Mouse (Mus musculus): ENCODE results near the gene Pcdh8. TPM values are rescaled to one million over a fixed set of nuclear protein-coding genes. Genes with fewer than 3 reads are reported as not detected.

Pcdh8 gene
- polyA plus RNA-seq, 1 experiment from 2014 or later = 1.8 TPM

GRCm38 (mm10) chr14:79738441-79738840 is 32.7 kb downstream of the Pcdh8 start:
- no peak for ATAC-seq (replicated peaks; ENCODE audit: low FRiP score)
- Histone ChIP-seq H3K27ac (no peak overlapping the region), H3K9me3 (replicated peaks) (no peaks in the 10 kb centered on the region), H3K4me2 (no peak overlapping the region), H3K36me3 (no peaks in the 10 kb centered on the region), H3K4me1 (peaks cover 7% of the 10 kb centered on the region; the same call in 1 of the 2 replicates), H3K4me3 (replicated peaks) (no peak overlapping the region), H3K27me3 (no peaks in the 10 kb centered on the region), H3K9ac (no peak overlapping the region)
- WGBS = 68% methylated on average over 9 of the region's 9 CpGs

GRCm38 (mm10) chr14:79737642-79738379 is 33.3 kb downstream of the Pcdh8 start:
- 57% methylated on average over 9 of the region's 9 CpGs for WGBS
- H3K27me3 ChIP-seq = no peaks in the 10 kb centered on the region

GRCm38 (mm10) chr14:79736781-79737180 is 34.3 kb downstream of the Pcdh8 start:
- ATAC-seq (replicated peaks; ENCODE audit: low FRiP score) = no peak
- Histone ChIP-seq H3K27ac (no peak overlapping the region), H3K4me3 (replicated peaks) (no peak overlapping the region), H3K9me3 (replicated peaks) (no peaks in the 10 kb centered on the region), H3K9ac (no peak overlapping the region), H3K4me1 (peaks cover 7% of the 10 kb centered on the region; the same call in 1 of the 2 replicates), H3K36me3 (no peaks in the 10 kb centered on the region), H3K27me3 (no peaks in the 10 kb centered on the region), H3K4me2 (no peak overlapping the region)
- WGBS = 50% methylated on average over 6 of the region's 6 CpGs

More at GRCm38 (mm10) chr14:79737642-79738379, 33.3 kb downstream of the Pcdh8 start:
- Histone ChIP-seq H3K9me3 (replicated peaks) (no peaks in the 10 kb centered on the region), H3K36me3 (no peaks in the 10 kb centered on the region), H3K4me3 (replicated peaks) (no peak overlapping the region), H3K27ac (no peak overlapping the region), H3K9ac (no peak overlapping the region), H3K4me1 (peaks cover 7% of the 10 kb centered on the region; the same call in 1 of the 2 replicates), H3K4me2 (no peak overlapping the region)
- ATAC-seq (replicated peaks; ENCODE audit: low FRiP score) = no peak

- Histone ChIP-seq H3K36me3 (no peaks in the 10 kb centered on the region), H3K9ac (no peak overlapping the region), H3K9me3 (replicated peaks) (no peaks in the 10 kb centered on the region), H3K27me3 (no peaks in the 10 kb centered on the region), H3K4me3 (replicated peaks) (no peak overlapping the region), H3K4me2 (no peak overlapping the region), H3K27ac (no peak overlapping the region), H3K4me1 (peaks cover 7% of the 10 kb centered on the region; the same call in 1 of the 2 replicates)
- WGBS = 76% methylated on average over 6 of the region's 6 CpGs
- ATAC-seq (replicated peaks; ENCODE audit: low FRiP score) = no peak
Observed at GRCm38 (mm10) chr14:79733501-79733900, 37.6 kb downstream of the Pcdh8 start.

- no peak overlapping the region for H3K4me3 ChIP-seq (replicated peaks)
- no peaks in the 10 kb centered on the region for H3K4me1 ChIP-seq
- no peaks in the 10 kb centered on the region for H3K9me3 ChIP-seq (replicated peaks)
- no peaks in the 10 kb centered on the region for H3K27me3 ChIP-seq
- H3K36me3 ChIP-seq = no peaks in the 10 kb centered on the region
- ATAC-seq (replicated peaks; ENCODE audit: low FRiP score) = no peak
- no peak overlapping the region for H3K27ac ChIP-seq
- WGBS = 71% methylated on average over 6 of the region's 6 CpGs
- no peak overlapping the region for H3K4me2 ChIP-seq
- H3K9ac ChIP-seq = no peak overlapping the region
Observed at GRCm38 (mm10) chr14:79728811-79729210, 42.3 kb downstream of the Pcdh8 start.

- ATAC-seq (replicated peaks; ENCODE audit: low FRiP score) = no peak
- Histone ChIP-seq H3K27me3 (no peaks in the 10 kb centered on the region), H3K4me1 (0 out of 2 replicates have a peak, but pooled peaks cover 2% of the 10 kb centered on the region), H3K4me3 (replicated peaks) (no peak overlapping the region), H3K4me2 (no peak overlapping the region), H3K27ac (no peak overlapping the region), H3K9me3 (replicated peaks) (no peaks in the 10 kb centered on the region), H3K36me3 (no peaks in the 10 kb centered on the region), H3K9ac (no peak overlapping the region)
- 88% methylated on average over 18 of the region's 18 CpGs for WGBS
Observed at GRCm38 (mm10) chr14:79724002-79724681, 47.0 kb downstream of the Pcdh8 start.

GRCm38 (mm10) chr14:79722228-79722627 is 48.9 kb downstream of the Pcdh8 start:
- no peak overlapping the region for H3K27ac ChIP-seq
- H3K4me1 ChIP-seq = 0 out of 2 replicates have a peak, but pooled peaks cover 2% of the 10 kb centered on the region
- H3K4me3 ChIP-seq (replicated peaks) = no peak overlapping the region
- H3K4me2 ChIP-seq = no peak overlapping the region
- no peaks in the 10 kb centered on the region for H3K36me3 ChIP-seq
- WGBS = 35% methylated on average over 7 of the region's 7 CpGs
- no peak overlapping the region for H3K9ac ChIP-seq
- H3K27me3 ChIP-seq = no peaks in the 10 kb centered on the region
- H3K9me3 ChIP-seq (replicated peaks) = no peaks in the 10 kb centered on the region
- no peak for ATAC-seq (replicated peaks; ENCODE audit: low FRiP score)

MicroRNA genes within 50 kb of the gene (microRNA counts, 519-probe panel; counts per million panel counts)
- 2,201 counts per million, percentile 24 among the panel's probes with 10 or more counts for microRNA mmu-miR-759

Small RNA genes within 50 kb of the gene (microRNA-seq; reads per million reads assigned to microRNA genes)
- not detected for gene Mir759

Other genes with a start within 250 kb of the Pcdh8 start
- 122 and 131 TPM in 2 replicates for gene Sugt1, start 183.6 kb downstream of the Pcdh8 start, polyA plus RNA-seq (2015; fragmentation: Nextera tagmentation; extraction: Ambion mirVana)
- 2.4 and 2.9 TPM in 2 replicates for gene Cnmd, start 109.1 kb downstream of the Pcdh8 start, polyA plus RNA-seq (2015; fragmentation: Nextera tagmentation; extraction: Ambion mirVana)
- gene Olfm4, start 212.8 kb upstream of the Pcdh8 start, polyA plus RNA-seq (2015; fragmentation: Nextera tagmentation; extraction: Ambion mirVana) = 2.3 TPM in 2 replicates

Data from kidney, embryonic 15.5 days (tissue).